Mouse (Mus musculus) megakaryocyte, embryonic 14.5 days (primary cell): ENCODE measurements at regions not wholly inside any gene's neighbourhood (a gene's known extent, or its start where the extent isn't known, plus 50 kb on each side); places are given as distances from the start of the nearest gene placed in this dataset.

Experiments used
- FLI1 ChIP-seq: IDR thresholded peaks from 2 replicates; pipeline ENCODE4 v1.6.1; 2012; ENCODE audit warnings: low read length, inconsistent platforms, mixed read lengths
- GATA1 ChIP-seq: IDR thresholded peaks from 3 replicates; pipeline ENCODE4 v1.6.1; 2012; ENCODE audit warnings: mixed read lengths, low read length, inconsistent platforms, borderline replicate concordance

- no peak for TF ChIP-seq GATA1
- no peak for TF ChIP-seq FLI1
Observed at GRCm38 (mm10) chr15:36901350-36901749, 106.2 kb downstream of the Zfp706 start.
